Mouse (Mus musculus): ENCODE data around the gene Ccp110. TPM values are rescaled to one million over a fixed set of nuclear protein-coding genes. Genes with fewer than 3 reads are reported as not detected.
A peak's percentile ranks its signal among the peaks of the same experiment; 100 is the strongest.

The Ccp110 gene
- polyA plus RNA-seq, 1 experiment from 2014 or later = 33.2 TPM

GRCm38 (mm10) chr7:118728846-118729587, 16.7 kb downstream of the Ccp110 start:
- H3K4me1 ChIP-seq = no peaks in the 10 kb centered on the region
- H3K27ac ChIP-seq (replicated peaks) = no peak overlapping the region
- WGBS = 94% methylated on average over 13 of the region's 13 CpGs
- H3K36me3 ChIP-seq = peaks cover 82% of the 10 kb centered on the region
- no peaks in the 10 kb centered on the region for H3K27me3 ChIP-seq
- H3K4me2 ChIP-seq (replicated peaks) = no peak overlapping the region
- H3K9me3 ChIP-seq = no peaks in the 10 kb centered on the region
- ATAC-seq (replicated peaks) = no peak
- H3K9ac ChIP-seq (replicated peaks) = no peak overlapping the region
- no peak overlapping the region for H3K4me3 ChIP-seq

DNA sequence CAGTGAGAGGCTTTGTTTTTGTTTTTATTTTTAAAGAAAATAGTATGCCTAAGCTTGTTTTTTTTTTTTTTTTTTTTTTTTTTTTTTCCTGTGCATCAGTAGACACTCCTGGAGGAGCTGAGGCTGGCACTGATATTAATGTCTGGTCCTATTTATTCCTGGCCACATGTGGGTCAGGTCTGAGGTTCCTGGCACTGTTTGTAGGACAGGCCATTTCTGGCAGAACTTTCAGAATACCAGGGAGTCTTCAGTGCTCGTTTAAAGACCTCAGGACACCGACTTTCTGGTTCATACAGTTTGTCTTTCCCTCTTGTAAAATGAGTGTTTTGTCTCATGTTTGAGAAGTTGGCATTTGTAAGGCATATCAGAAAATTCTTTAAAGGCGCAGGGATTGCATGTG, 19.4 kb downstream of the Ccp110 start:
- no peaks in the 10 kb centered on the region for H3K27me3 ChIP-seq
- no peak for ATAC-seq (replicated peaks)
- peaks cover 77% of the 10 kb centered on the region for H3K36me3 ChIP-seq
- H3K27ac ChIP-seq (replicated peaks) = no peak overlapping the region
- 89% methylated on average over 3 of the region's 3 CpGs for WGBS
- no peak overlapping the region for H3K4me2 ChIP-seq (replicated peaks)
- no peaks in the 10 kb centered on the region for H3K4me1 ChIP-seq
- no peaks in the 10 kb centered on the region for H3K9me3 ChIP-seq
- no peak overlapping the region for H3K9ac ChIP-seq (replicated peaks)
- H3K4me3 ChIP-seq = no peak overlapping the region

- Histone ChIP-seq H3K9ac (replicated peaks) (no peak overlapping the region), H3K4me3 (no peak overlapping the region), H3K36me3 (peaks cover 66% of the 10 kb centered on the region), H3K9me3 (no peaks in the 10 kb centered on the region), H3K4me2 (replicated peaks) (no peak overlapping the region), H3K4me1 (no peaks in the 10 kb centered on the region), H3K27me3 (no peaks in the 10 kb centered on the region), H3K27ac (replicated peaks) (no peak overlapping the region)
- 85% methylated on average over 13 of the region's 13 CpGs for WGBS
- ATAC-seq (replicated peaks) = no peak
Observed at GRCm38 (mm10) chr7:118733225-118733624, 20.9 kb downstream of the Ccp110 start.

DNA sequence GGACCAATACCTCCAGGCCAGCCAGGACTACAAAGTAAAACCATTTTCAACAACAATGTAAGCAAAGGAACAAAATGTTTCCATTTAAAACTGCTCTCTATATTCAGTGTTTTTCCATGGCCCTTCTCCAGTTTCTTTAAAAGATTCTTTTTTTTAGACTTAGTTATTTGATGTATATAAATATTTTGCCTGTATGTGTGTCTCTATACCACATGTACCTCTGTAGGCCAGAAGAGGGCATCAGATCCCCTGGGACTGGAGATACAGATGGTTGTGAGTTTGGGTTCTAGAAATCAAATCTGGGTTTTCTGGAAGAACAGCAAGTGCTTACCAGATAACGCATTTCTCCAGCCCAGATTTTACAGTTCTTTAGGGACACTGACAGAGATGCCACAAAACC, 26.4 kb downstream of the Ccp110 start:
- Histone ChIP-seq H3K27ac (replicated peaks) (no peak overlapping the region), H3K4me3 (no peak overlapping the region), H3K4me1 (peaks cover 14% of the 10 kb centered on the region), H3K36me3 (peaks cover 26% of the 10 kb centered on the region), H3K27me3 (no peaks in the 10 kb centered on the region), H3K9ac (replicated peaks) (no peak overlapping the region), H3K9me3 (no peaks in the 10 kb centered on the region), H3K4me2 (replicated peaks) (no peak overlapping the region)
- no peak for ATAC-seq (replicated peaks)
- 64% methylated on average over 1 of the region's 1 CpGs for WGBS

GRCm38 (mm10) chr7:118739975-118740531, 27.7 kb downstream of the Ccp110 start, which contains the start of gene Vps35l:
Vps35l (plus strand) TSS chr7:118740226.
- Histone ChIP-seq H3K4me1 (peaks cover 14% of the 10 kb centered on the region), H3K4me2 (replicated peaks) (peak within 1 kb of the TSS; percentile 69), H3K36me3 (peaks cover 18% of the 10 kb centered on the region), H3K27me3 (no peaks in the 10 kb centered on the region), H3K27ac (replicated peaks) (peak within 1 kb of the TSS; percentile 85), H3K9me3 (no peaks in the 10 kb centered on the region), H3K9ac (replicated peaks) (peak within 1 kb of the TSS; percentile 78), H3K4me3 (peak within 1 kb of the TSS; percentile 73)
- WGBS = 2% methylated on average over 15 of the region's 16 CpGs
- peak; percentile 87 for ATAC-seq (replicated peaks)

DNA sequence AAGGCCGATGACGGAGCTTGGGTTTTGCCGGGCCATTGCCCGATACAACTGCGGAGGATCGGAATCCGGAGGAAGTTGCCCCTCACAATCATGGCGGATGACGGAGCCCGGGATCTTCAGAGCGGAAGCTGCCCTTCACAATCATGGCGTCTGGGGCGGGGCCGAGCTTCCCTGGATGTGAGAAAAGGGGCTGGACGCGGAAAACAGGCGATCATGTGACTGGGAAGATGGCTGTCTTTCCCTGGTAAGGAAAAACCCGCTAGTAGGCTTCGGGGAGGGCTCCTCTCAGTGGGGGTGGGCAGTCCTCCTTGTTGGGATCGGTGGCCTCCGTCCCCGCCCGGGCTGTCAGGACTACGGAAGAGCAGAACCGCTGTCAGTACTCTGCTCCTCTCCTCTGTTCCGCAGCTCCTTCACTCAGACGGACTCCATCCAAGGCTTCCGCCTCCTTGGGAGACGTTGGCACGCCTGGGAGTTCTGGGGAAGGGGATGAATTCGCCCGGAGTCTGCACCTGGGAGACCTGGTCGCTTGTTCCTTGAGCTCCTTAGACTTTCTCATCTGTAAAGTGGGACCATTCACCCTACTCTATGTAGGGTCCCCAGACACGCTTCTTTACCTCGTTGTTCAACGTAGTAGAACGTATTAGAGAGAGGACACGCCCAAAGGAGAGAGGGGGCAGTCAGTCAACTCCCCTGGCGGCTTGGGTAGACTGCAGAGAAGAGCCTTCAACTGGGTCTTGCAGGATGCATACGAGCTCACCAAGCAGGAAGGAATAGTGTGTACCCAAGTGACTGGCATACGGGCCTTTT, 28.4 kb downstream of the Ccp110 start:
- peaks cover 17% of the 10 kb centered on the region for H3K36me3 ChIP-seq
- peak; percentile 98 for ATAC-seq (replicated peaks)
- peak overlapping the region; percentile 69 for H3K4me2 ChIP-seq (replicated peaks)
- peak overlapping the region; percentile 85 for H3K27ac ChIP-seq (replicated peaks)
- 3% methylated on average over 41 of the region's 41 CpGs for WGBS
- H3K9me3 ChIP-seq = no peaks in the 10 kb centered on the region
- H3K9ac ChIP-seq (replicated peaks) = peak overlapping the region; percentile 78
- peaks cover 14% of the 10 kb centered on the region for H3K4me1 ChIP-seq
- H3K27me3 ChIP-seq = no peaks in the 10 kb centered on the region
- H3K4me3 ChIP-seq = peak overlapping the region; percentile 73

GRCm38 (mm10) chr7:118742278-118742677, 29.9 kb downstream of the Ccp110 start:
- no peak overlapping the region for H3K4me3 ChIP-seq
- no peaks in the 10 kb centered on the region for H3K9me3 ChIP-seq
- H3K27me3 ChIP-seq = no peaks in the 10 kb centered on the region
- H3K4me2 ChIP-seq (replicated peaks) = no peak overlapping the region
- whole genome bisulfite sequencing = 88% methylated on average over 6 of the region's 6 CpGs
- no peak overlapping the region for H3K27ac ChIP-seq (replicated peaks)
- H3K9ac ChIP-seq (replicated peaks) = no peak overlapping the region
- peaks cover 14% of the 10 kb centered on the region for H3K4me1 ChIP-seq
- peaks cover 23% of the 10 kb centered on the region for H3K36me3 ChIP-seq
- no peak for ATAC-seq (replicated peaks)

DNA sequence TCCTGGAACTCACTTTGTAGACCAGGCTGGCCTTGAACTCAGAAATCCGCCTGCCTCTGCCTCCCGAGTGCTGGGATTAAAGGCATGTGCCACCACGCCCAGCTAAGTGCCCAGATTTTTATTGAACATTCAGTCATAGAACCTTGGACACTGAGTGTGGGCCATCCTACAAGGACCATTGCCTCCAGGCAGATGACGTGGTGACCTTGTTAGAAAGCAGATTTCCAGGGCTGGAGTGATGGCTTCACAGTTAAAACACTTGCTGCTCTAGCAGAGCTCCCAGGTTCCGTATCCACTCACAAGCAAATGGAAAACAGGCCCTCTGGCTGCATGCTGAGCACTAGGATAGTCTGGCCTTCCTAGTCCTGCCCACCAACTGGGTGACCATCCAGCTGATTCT, 32.4 kb downstream of the Ccp110 start:
- no peak overlapping the region for H3K9ac ChIP-seq (replicated peaks)
- 93% methylated on average over 5 of the region's 5 CpGs for WGBS

GRCm38 (mm10) chr7:118747891-118748672, 35.7 kb downstream of the Ccp110 start:
- ATAC-seq (replicated peaks) = peak; percentile 45
- Histone ChIP-seq H3K4me1 (0 out of 2 replicates have a peak, but pooled peaks cover 2% of the 10 kb centered on the region), H3K9me3 (no peaks in the 10 kb centered on the region), H3K9ac (replicated peaks) (no peak overlapping the region), H3K36me3 (peaks cover 73% of the 10 kb centered on the region), H3K4me2 (replicated peaks) (no peak overlapping the region), H3K27me3 (no peaks in the 10 kb centered on the region), H3K27ac (replicated peaks) (peak overlapping the region; percentile 27), H3K4me3 (no peak overlapping the region)
- 58% methylated on average over 12 of the region's 12 CpGs for WGBS

More for the DNA sequence above, 32.4 kb downstream of the Ccp110 start:
- Histone ChIP-seq H3K4me1 (peaks cover 16% of the 10 kb centered on the region), H3K4me3 (no peak overlapping the region), H3K9me3 (no peaks in the 10 kb centered on the region), H3K36me3 (peaks cover 47% of the 10 kb centered on the region), H3K4me2 (replicated peaks) (no peak overlapping the region), H3K27ac (replicated peaks) (no peak overlapping the region), H3K27me3 (no peaks in the 10 kb centered on the region)
- ATAC-seq (replicated peaks) = no peak

DNA sequence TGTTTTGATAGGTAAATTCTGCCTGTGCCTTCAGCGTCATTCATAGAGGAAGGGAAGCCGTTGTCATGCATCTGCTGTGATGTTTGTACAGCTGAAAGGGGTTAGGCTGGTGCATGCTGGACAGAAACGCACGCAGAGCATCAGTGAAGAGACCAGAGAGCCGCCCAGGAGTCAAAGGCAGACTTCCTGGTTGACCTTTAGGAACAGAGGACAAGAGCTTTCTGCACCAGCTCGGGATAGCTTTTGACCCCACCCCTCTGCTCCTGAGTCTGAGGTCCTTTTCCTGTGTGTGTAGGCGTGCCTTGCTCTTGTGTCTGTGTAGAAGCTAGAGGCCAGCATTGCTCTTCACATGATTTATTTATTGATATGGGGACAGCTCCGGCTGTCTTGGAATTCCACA, 37.4 kb downstream of the Ccp110 start:
- 90% methylated on average over 8 of the region's 8 CpGs for WGBS
- no peak overlapping the region for H3K4me2 ChIP-seq (replicated peaks)
- no peak overlapping the region for H3K9ac ChIP-seq (replicated peaks)
- H3K36me3 ChIP-seq = peaks cover 82% of the 10 kb centered on the region
- no peak overlapping the region for H3K4me3 ChIP-seq
- ATAC-seq (replicated peaks) = no peak
- no peaks in the 10 kb centered on the region for H3K27me3 ChIP-seq
- no peaks in the 10 kb centered on the region for H3K9me3 ChIP-seq
- H3K27ac ChIP-seq (replicated peaks) = no peak overlapping the region
- H3K4me1 ChIP-seq = 0 out of 2 replicates have a peak, but pooled peaks cover 2% of the 10 kb centered on the region

DNA sequence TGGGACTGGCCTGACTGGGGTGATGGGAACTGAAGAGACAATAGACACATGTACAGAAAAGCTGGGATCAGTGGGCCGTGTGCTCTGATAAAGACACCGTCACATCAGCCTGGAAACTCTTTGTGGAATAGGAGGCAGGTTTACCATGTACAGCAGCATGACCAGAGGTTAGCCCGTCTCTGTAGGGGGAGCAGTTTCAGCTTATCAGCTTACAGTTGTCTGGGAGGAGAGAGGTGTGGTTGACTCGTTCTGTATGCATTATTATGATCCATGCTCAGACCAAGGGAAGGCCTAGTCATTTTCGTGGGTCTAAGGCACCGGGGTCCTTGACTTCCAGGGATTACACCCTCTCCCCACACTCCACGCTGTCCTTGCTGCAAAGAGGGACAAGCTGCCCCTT, 39.3 kb downstream of the Ccp110 start:
- Histone ChIP-seq H3K4me3 (no peak overlapping the region), H3K4me2 (replicated peaks) (no peak overlapping the region), H3K9me3 (no peaks in the 10 kb centered on the region), H3K9ac (replicated peaks) (no peak overlapping the region), H3K36me3 (peaks cover 86% of the 10 kb centered on the region), H3K27me3 (no peaks in the 10 kb centered on the region), H3K4me1 (0 out of 2 replicates have a peak, but pooled peaks cover 2% of the 10 kb centered on the region), H3K27ac (replicated peaks) (no peak overlapping the region)
- 88% methylated on average over 7 of the region's 7 CpGs for WGBS
- no peak for ATAC-seq (replicated peaks)
